Mouse (Mus musculus): ENCODE results near the gene Slc1a2. TPM values are rescaled to one million over a fixed set of nuclear protein-coding genes. Genes with fewer than 3 reads are reported as not detected.

Slc1a2 gene
- total and polyA plus RNA-seq, 2 experiments from 2014 or later: 0.15 to 0.42 TPM

DNA sequence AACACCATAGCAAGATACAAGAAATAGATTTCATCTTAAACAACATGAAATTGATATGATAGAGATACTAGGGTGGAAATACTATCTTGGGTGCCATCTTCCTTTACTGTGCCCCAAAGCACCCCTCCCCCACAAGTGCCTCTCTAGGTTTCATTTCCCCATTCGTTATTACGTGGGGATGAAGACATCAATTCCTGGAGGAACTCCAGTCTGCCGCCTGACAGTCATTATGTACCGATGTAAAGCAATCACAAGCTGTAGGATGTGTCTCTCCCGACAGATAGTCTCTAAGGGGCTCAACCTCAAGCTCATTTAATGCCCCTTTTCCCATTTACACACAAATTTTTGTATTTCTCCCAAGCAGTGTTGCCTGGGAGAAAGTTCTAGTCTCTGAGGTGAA is 20.3 kb upstream of the Slc1a2 start:
- no peaks in the 10 kb centered on the region for H3K9me3 ChIP-seq (replicated peaks; ENCODE audit: control insufficient read depth, low read length)
- no peaks in the 10 kb centered on the region for H3K27me3 ChIP-seq (ENCODE audit: control insufficient read depth, insufficient read depth, low read length)
- H3K4me3 ChIP-seq (ENCODE audit: low read depth, low read length): no peak overlapping the region
- WGBS: 60% methylated on average over 5 of the region's 5 CpGs
- no peaks in the 10 kb centered on the region for H3K4me1 ChIP-seq (ENCODE audit: control insufficient read depth, insufficient read depth)
- TF ChIP-seq CTCF (IDR thresholded peaks at IDR 0.05; ENCODE audit: low read depth): no peak
- TF ChIP-seq EP300 (IDR thresholded peaks at IDR 0.05; ENCODE audit: low read depth): no peak
- no peak overlapping the region for H3K9ac ChIP-seq (replicated peaks; ENCODE audit: low read depth, low read length)
- no peaks in the 10 kb centered on the region for H3K36me3 ChIP-seq (replicated peaks; ENCODE audit: control insufficient read depth, insufficient read depth, low read length)
- H3K27ac ChIP-seq (ENCODE audit: low read depth): no peak overlapping the region
- H3K4me2 ChIP-seq (ENCODE audit: low read depth, low read length): no peak overlapping the region
- ATAC-seq (ENCODE audit: insufficient read depth, low read depth) (no peak), DNase-seq (ENCODE audit: low spot score) (no peak)

DNA sequence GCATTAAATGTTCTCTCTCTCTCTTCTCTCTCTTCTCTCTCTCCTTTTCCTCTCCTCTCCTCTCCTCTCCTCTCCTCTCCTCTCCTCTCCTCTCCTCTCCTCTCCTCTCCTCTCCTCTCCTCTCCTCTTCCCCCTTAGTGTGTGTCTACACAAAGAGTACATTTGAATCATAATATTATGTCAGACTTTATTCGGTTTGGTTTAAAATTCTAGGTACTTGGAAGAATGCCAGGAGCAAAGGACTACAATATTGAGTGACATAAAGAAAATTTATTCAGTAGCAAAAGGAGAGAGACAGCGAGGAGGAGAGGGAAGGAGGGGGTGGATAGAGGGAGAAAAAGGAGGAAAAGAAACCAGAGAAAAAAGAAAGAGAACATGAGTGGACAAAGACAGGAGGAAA is 19.8 kb upstream of the Slc1a2 start:
- Histone ChIP-seq H3K27me3 (ENCODE audit: control insufficient read depth, insufficient read depth, low read length) (no peaks in the 10 kb centered on the region), H3K9me3 (replicated peaks; ENCODE audit: control insufficient read depth, low read length) (no peaks in the 10 kb centered on the region), H3K9ac (replicated peaks; ENCODE audit: low read depth, low read length) (no peak overlapping the region), H3K4me1 (ENCODE audit: control insufficient read depth, insufficient read depth) (no peaks in the 10 kb centered on the region), H3K36me3 (replicated peaks; ENCODE audit: control insufficient read depth, insufficient read depth, low read length) (no peaks in the 10 kb centered on the region), H3K4me2 (ENCODE audit: low read depth, low read length) (no peak overlapping the region), H3K27ac (ENCODE audit: low read depth) (no peak overlapping the region), H3K4me3 (ENCODE audit: low read depth, low read length) (no peak overlapping the region)
- no peak for DNase-seq (ENCODE audit: low spot score)
- TF ChIP-seq EP300 (IDR thresholded peaks at IDR 0.05; ENCODE audit: low read depth): no peak
- TF ChIP-seq CTCF (IDR thresholded peaks at IDR 0.05; ENCODE audit: low read depth): no peak
- WGBS: 58% methylated on average over 2 of the region's 2 CpGs
- ATAC-seq (ENCODE audit: insufficient read depth, low read depth): no peak

DNA sequence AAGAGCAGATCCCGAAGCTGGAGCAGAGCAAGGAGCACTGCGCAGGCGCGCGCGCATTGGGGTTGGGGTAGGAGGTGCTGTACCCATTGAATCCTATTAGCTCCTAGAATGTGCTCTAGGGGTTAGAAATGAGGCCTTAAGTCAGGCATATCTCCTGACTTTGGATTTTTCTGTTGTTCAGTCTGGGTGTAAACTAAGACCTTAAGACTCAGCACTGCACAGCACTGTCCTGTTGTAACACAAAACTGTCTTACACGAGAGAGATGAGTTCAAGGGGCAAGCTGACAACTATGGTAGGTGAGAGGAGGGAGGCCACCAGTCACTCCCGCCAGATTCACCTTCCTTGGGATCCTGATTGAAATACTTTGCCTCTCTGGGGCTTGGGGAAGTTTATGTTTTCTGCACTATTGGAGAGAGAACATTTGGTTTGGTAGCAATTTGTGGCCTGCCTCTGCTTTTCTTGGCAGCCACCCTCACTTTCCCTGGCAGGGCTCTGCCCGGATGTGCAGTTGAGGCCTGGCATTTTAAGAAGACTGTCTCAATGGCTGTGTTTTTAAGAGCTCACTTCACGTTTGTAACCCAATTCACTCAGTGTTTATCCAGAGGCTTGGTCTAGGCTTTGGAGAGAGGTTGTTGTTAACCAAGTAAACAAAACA is 9.5 kb upstream of the Slc1a2 start:
- 80% methylated on average over 10 of the region's 10 CpGs for WGBS
- DNase-seq (ENCODE audit: low spot score): no peak
- H3K4me2 ChIP-seq (ENCODE audit: low read depth, low read length): no peak overlapping the region
- TF ChIP-seq CTCF (IDR thresholded peaks at IDR 0.05; ENCODE audit: low read depth) (no peak), EP300 (IDR thresholded peaks at IDR 0.05; ENCODE audit: low read depth) (no peak)
- H3K36me3 ChIP-seq (replicated peaks; ENCODE audit: control insufficient read depth, insufficient read depth, low read length): no peaks in the 10 kb centered on the region
- no peak overlapping the region for H3K9ac ChIP-seq (replicated peaks; ENCODE audit: low read depth, low read length)
- ATAC-seq (ENCODE audit: insufficient read depth, low read depth): no peak
- no peak overlapping the region for H3K27ac ChIP-seq (ENCODE audit: low read depth)
- no peaks in the 10 kb centered on the region for H3K4me1 ChIP-seq (ENCODE audit: control insufficient read depth, insufficient read depth)
- no peaks in the 10 kb centered on the region for H3K27me3 ChIP-seq (ENCODE audit: control insufficient read depth, insufficient read depth, low read length)
- H3K9me3 ChIP-seq (replicated peaks; ENCODE audit: control insufficient read depth, low read length): no peaks in the 10 kb centered on the region
- no peak overlapping the region for H3K4me3 ChIP-seq (ENCODE audit: low read depth, low read length)

- Histone ChIP-seq H3K27ac (ENCODE audit: low read depth) (no peak overlapping the region), H3K4me3 (ENCODE audit: low read depth, low read length) (no peak overlapping the region), H3K9me3 (replicated peaks; ENCODE audit: control insufficient read depth, low read length) (no peaks in the 10 kb centered on the region), H3K4me1 (ENCODE audit: control insufficient read depth, insufficient read depth) (no peaks in the 10 kb centered on the region), H3K36me3 (replicated peaks; ENCODE audit: control insufficient read depth, insufficient read depth, low read length) (no peaks in the 10 kb centered on the region), H3K4me2 (ENCODE audit: low read depth, low read length) (no peak overlapping the region), H3K27me3 (ENCODE audit: control insufficient read depth, insufficient read depth, low read length) (no peaks in the 10 kb centered on the region), H3K9ac (replicated peaks; ENCODE audit: low read depth, low read length) (no peak overlapping the region)
- 64% methylated on average over 4 of the region's 4 CpGs for WGBS
- DNase-seq (ENCODE audit: low spot score) (no peak), ATAC-seq (ENCODE audit: insufficient read depth, low read depth) (no peak)
- TF ChIP-seq CTCF (IDR thresholded peaks at IDR 0.05; ENCODE audit: low read depth): no peak
- no peak for TF ChIP-seq EP300 (IDR thresholded peaks at IDR 0.05; ENCODE audit: low read depth)
These were observed 8.1 kb upstream of the Slc1a2 start for GRCm38 (mm10) chr2:102650322-102650721.

- 70% methylated on average over 8 of the region's 8 CpGs for WGBS
- H3K36me3 ChIP-seq (replicated peaks; ENCODE audit: control insufficient read depth, insufficient read depth, low read length): no peaks in the 10 kb centered on the region
- H3K9ac ChIP-seq (replicated peaks; ENCODE audit: low read depth, low read length): no peak overlapping the region
- ATAC-seq (ENCODE audit: insufficient read depth, low read depth): no peak
- no peak overlapping the region for H3K4me3 ChIP-seq (ENCODE audit: low read depth, low read length)
- peaks cover 29% of the 10 kb centered on the region for H3K27me3 ChIP-seq (ENCODE audit: control insufficient read depth, insufficient read depth, low read length)
- no peak overlapping the region for H3K4me2 ChIP-seq (ENCODE audit: low read depth, low read length)
- no peaks in the 10 kb centered on the region for H3K9me3 ChIP-seq (replicated peaks; ENCODE audit: control insufficient read depth, low read length)
- TF ChIP-seq CTCF (IDR thresholded peaks at IDR 0.05; ENCODE audit: low read depth): no peak
- TF ChIP-seq EP300 (IDR thresholded peaks at IDR 0.05; ENCODE audit: low read depth): no peak
- DNase-seq (ENCODE audit: low spot score): no peak
- no peak overlapping the region for H3K27ac ChIP-seq (ENCODE audit: low read depth)
- peaks cover 3% of the 10 kb centered on the region; the same call in 1 of the 2 replicates for H3K4me1 ChIP-seq (ENCODE audit: control insufficient read depth, insufficient read depth)
These were observed 2.3 kb upstream of the Slc1a2 start for GRCm38 (mm10) chr2:102655966-102656725.
